Mouse (Mus musculus) intestine, embryonic 16.5 days (tissue): ENCODE results near the gene Il16. TPM values are rescaled to one million over a fixed set of nuclear protein-coding genes. Genes with fewer than 3 reads are reported as not detected.

Source experiments
- ATAC-seq: fragments of 200-750 bp; cut with Nextera tagmentation; 2 replicates; pipeline ENCODE4 v1.8.0; 2017; ENCODE audit warnings: moderate TSS enrichment, moderate library complexity
- H3K27ac ChIP-seq: fragments of 300-500 bp; sonication (generic); 2 replicates; pipeline ENCODE4 v1.5.1; 2014; ENCODE audit warnings: mild to moderate bottlenecking, low read length
- H3K27me3 ChIP-seq: fragments of 300-500 bp; sonication (generic); replicated peaks from 2 replicates; pipeline ENCODE4 v1.6.1; 2014; ENCODE audit warnings: low read length, control low read depth, mixed read lengths; ENCODE audit not compliant: control insufficient read depth, insufficient read depth
- H3K36me3 ChIP-seq: fragments of 300-500 bp; sonication (generic); 2 replicates; pipeline ENCODE4 v1.6.1; 2014; ENCODE audit warnings: low read length, control low read depth; ENCODE audit not compliant: control insufficient read depth, insufficient read depth
- H3K4me1 ChIP-seq: fragments of 300-500 bp; sonication (generic); 2 replicates; pipeline ENCODE4 v1.6.1; 2014; ENCODE audit warnings: low read length, control low read depth, mixed read lengths; ENCODE audit not compliant: control insufficient read depth, insufficient read depth
- H3K4me2 ChIP-seq: fragments of 300-500 bp; sonication (generic); 2 replicates; pipeline ENCODE4 v1.6.1; 2014; ENCODE audit warnings: low read depth, low read length, control low read depth
- H3K4me3 ChIP-seq: fragments of 300-500 bp; sonication (generic); 2 replicates; pipeline ENCODE4 v1.5.1; 2014; ENCODE audit warnings: mild to moderate bottlenecking, low read length
- H3K9ac ChIP-seq: fragments of 300-500 bp; sonication (generic); 2 replicates; pipeline ENCODE4 v1.6.1; 2014; ENCODE audit warnings: low read depth, low read length
- H3K9me3 ChIP-seq: fragments of 300-500 bp; sonication (generic); 2 replicates; pipeline ENCODE4 v1.6.1; 2016; ENCODE audit warnings: low read length, control low read depth; ENCODE audit not compliant: control insufficient read depth
- WGBS: fragments of 180-500 bp; shearing (Covaris S2); extraction: QIAGEN DNeasy Blood & Tissue Kit; methylation state at CpG from one replicate; pipeline ENCODE4 v1.1.7; 2014; 5-methylcytosine and 5-hydroxymethylcytosine counted together
- polyA plus RNA-seq: library from polyadenylated mRNA; unstranded; fragments of >200 nt; fragmentation: Nextera tagmentation; extraction: Ambion mirVana; gene quantifications from 2 replicates; pipeline ENCODE4 v1.2.1, GENCODE M21; 2015

Il16 gene
- polyA plus RNA-seq, 1 experiment from 2014 or later = 4.9 TPM

GRCm38 (mm10) chr7:83762336-83762735 is 16.8 kb upstream of the Il16 start:
- WGBS = 85% methylated on average over 5 of the region's 5 CpGs
- H3K4me1 ChIP-seq = no peaks in the 10 kb centered on the region
- no peaks in the 10 kb centered on the region for H3K27me3 ChIP-seq
- H3K27ac ChIP-seq = no peak overlapping the region
- no peak overlapping the region for H3K4me2 ChIP-seq
- no peak for ATAC-seq
- no peak overlapping the region for H3K4me3 ChIP-seq
- no peak overlapping the region for H3K9ac ChIP-seq
- H3K9me3 ChIP-seq = no peaks in the 10 kb centered on the region
- H3K36me3 ChIP-seq = no peaks in the 10 kb centered on the region

- Histone ChIP-seq H3K4me1 (0 out of 2 replicates have a peak, but pooled peaks cover 2% of the 10 kb centered on the region), H3K27me3 (no peaks in the 10 kb centered on the region), H3K4me3 (no peak overlapping the region), H3K9ac (no peak overlapping the region), H3K9me3 (no peaks in the 10 kb centered on the region), H3K27ac (no peak overlapping the region), H3K4me2 (no peak overlapping the region), H3K36me3 (no peaks in the 10 kb centered on the region)
- no peak for ATAC-seq
- WGBS = 54% methylated on average over 1 of the region's 1 CpGs
Measured at GRCm38 (mm10) chr7:83751055-83751454, 5.5 kb upstream of the Il16 start.

GRCm38 (mm10) chr7:83748405-83748804 is 2.9 kb upstream of the Il16 start:
- H3K4me1 ChIP-seq = 0 out of 2 replicates have a peak, but pooled peaks cover 6% of the 10 kb centered on the region
- H3K27ac ChIP-seq = no peak overlapping the region
- no peaks in the 10 kb centered on the region for H3K9me3 ChIP-seq
- no peak overlapping the region for H3K9ac ChIP-seq
- WGBS = 93% methylated on average over 1 of the region's 1 CpGs
- H3K4me3 ChIP-seq = no peak overlapping the region
- H3K4me2 ChIP-seq = no peak overlapping the region
- H3K36me3 ChIP-seq = no peaks in the 10 kb centered on the region
- H3K27me3 ChIP-seq = no peaks in the 10 kb centered on the region
- ATAC-seq = no peak

GRCm38 (mm10) chr7:83746107-83746687 is 671 bp upstream of the Il16 start:
- Histone ChIP-seq H3K4me2 (peak overlapping the region; percentile 7; the same call in 1 of the 2 replicates), H3K27me3 (no peaks in the 10 kb centered on the region), H3K27ac (peak overlapping the region; percentile 73), H3K9me3 (no peaks in the 10 kb centered on the region), H3K36me3 (no peaks in the 10 kb centered on the region), H3K9ac (peak overlapping the region; percentile 7; the same call in 1 of the 2 replicates), H3K4me3 (no peak overlapping the region), H3K4me1 (0 out of 2 replicates have a peak, but pooled peaks cover 6% of the 10 kb centered on the region)
- peak; percentile 48; the same call in 1 of the 2 replicates for ATAC-seq
- WGBS = 38% methylated on average over 8 of the region's 8 CpGs

- no peak for ATAC-seq
Measured at GRCm38 (mm10) chr7:83745065-83745412, 487 bp downstream of the Il16 start.

GRCm38 (mm10) chr7:83744250-83744649 is 1.3 kb downstream of the Il16 start:
- 83% methylated on average over 4 of the region's 4 CpGs for WGBS
- no peaks in the 10 kb centered on the region for H3K27me3 ChIP-seq
- no peak overlapping the region for H3K27ac ChIP-seq
- H3K4me3 ChIP-seq = no peak overlapping the region
- H3K9ac ChIP-seq = no peak overlapping the region
- no peaks in the 10 kb centered on the region for H3K9me3 ChIP-seq
- no peak for ATAC-seq
- H3K4me2 ChIP-seq = no peak overlapping the region
- H3K36me3 ChIP-seq = no peaks in the 10 kb centered on the region
- H3K4me1 ChIP-seq = 0 out of 2 replicates have a peak, but pooled peaks cover 6% of the 10 kb centered on the region

More at GRCm38 (mm10) chr7:83745065-83745412, 487 bp downstream of the Il16 start:
- Histone ChIP-seq H3K4me3 (0 out of 2 replicates have a peak overlapping the region, but pooled peaks have one; percentile 8), H3K27ac (peak overlapping the region; percentile 73; the same call in 1 of the 2 replicates), H3K9ac (no peak overlapping the region), H3K4me2 (peak overlapping the region; percentile 7; the same call in 1 of the 2 replicates), H3K4me1 (0 out of 2 replicates have a peak, but pooled peaks cover 6% of the 10 kb centered on the region), H3K9me3 (no peaks in the 10 kb centered on the region), H3K36me3 (no peaks in the 10 kb centered on the region), H3K27me3 (no peaks in the 10 kb centered on the region)
- 66% methylated on average over 9 of the region's 9 CpGs for WGBS

GRCm38 (mm10) chr7:83742690-83743089 is 2.8 kb downstream of the Il16 start:
- no peaks in the 10 kb centered on the region for H3K9me3 ChIP-seq
- 52% methylated on average over 3 of the region's 3 CpGs for WGBS
- H3K36me3 ChIP-seq = no peaks in the 10 kb centered on the region
- no peak overlapping the region for H3K4me3 ChIP-seq
- no peak overlapping the region for H3K27ac ChIP-seq
- ATAC-seq = no peak
- H3K27me3 ChIP-seq = no peaks in the 10 kb centered on the region
- no peak overlapping the region for H3K4me2 ChIP-seq
- peaks cover 8% of the 10 kb centered on the region; the same call in 1 of the 2 replicates for H3K4me1 ChIP-seq
- no peak overlapping the region for H3K9ac ChIP-seq

GRCm38 (mm10) chr7:83742026-83742425 is 3.5 kb downstream of the Il16 start:
- Histone ChIP-seq H3K4me1 (peaks cover 8% of the 10 kb centered on the region; the same call in 1 of the 2 replicates), H3K9me3 (no peaks in the 10 kb centered on the region), H3K27ac (no peak overlapping the region), H3K27me3 (no peaks in the 10 kb centered on the region), H3K4me3 (no peak overlapping the region), H3K4me2 (no peak overlapping the region), H3K36me3 (no peaks in the 10 kb centered on the region), H3K9ac (no peak overlapping the region)
- WGBS = 67% methylated on average over 2 of the region's 2 CpGs
- ATAC-seq = no peak

GRCm38 (mm10) chr7:83739680-83740310 is 5.7 kb downstream of the Il16 start:
- H3K9me3 ChIP-seq = no peaks in the 10 kb centered on the region
- no peak overlapping the region for H3K27ac ChIP-seq
- peaks cover 2% of the 10 kb centered on the region; the same call in 1 of the 2 replicates for H3K4me1 ChIP-seq
- no peaks in the 10 kb centered on the region for H3K36me3 ChIP-seq
- H3K4me2 ChIP-seq = no peak overlapping the region
- WGBS = 56% methylated on average over 7 of the region's 7 CpGs
- H3K9ac ChIP-seq = no peak overlapping the region
- H3K27me3 ChIP-seq = no peaks in the 10 kb centered on the region
- H3K4me3 ChIP-seq = no peak overlapping the region
- ATAC-seq = no peak
